Mouse (Mus musculus) brain, embryonic 14.5 days (tissue): ENCODE results near the gene Slc26a11.

ENCODE experiments used
- CTCF ChIP-seq: fragments of 200-500 bp; IDR thresholded peaks from 2 replicates; pipeline ENCODE4 v1.5.1; 2012; ENCODE audit warnings: inconsistent platforms, mild to moderate bottlenecking, moderate library complexity, borderline replicate concordance; ENCODE audit not compliant: insufficient read depth, insufficient read length; ENCODE audit errors: extremely low read depth
- POLR2A ChIP-seq: fragments of 200-500 bp; IDR thresholded peaks from 2 replicates; pipeline ENCODE4 v1.6.1; 2012; ENCODE audit warnings: mild to moderate bottlenecking, inconsistent platforms, borderline replicate concordance; ENCODE audit not compliant: poor library complexity, insufficient read depth, insufficient read length, severe bottlenecking; ENCODE audit errors: extremely low read depth

DNA sequence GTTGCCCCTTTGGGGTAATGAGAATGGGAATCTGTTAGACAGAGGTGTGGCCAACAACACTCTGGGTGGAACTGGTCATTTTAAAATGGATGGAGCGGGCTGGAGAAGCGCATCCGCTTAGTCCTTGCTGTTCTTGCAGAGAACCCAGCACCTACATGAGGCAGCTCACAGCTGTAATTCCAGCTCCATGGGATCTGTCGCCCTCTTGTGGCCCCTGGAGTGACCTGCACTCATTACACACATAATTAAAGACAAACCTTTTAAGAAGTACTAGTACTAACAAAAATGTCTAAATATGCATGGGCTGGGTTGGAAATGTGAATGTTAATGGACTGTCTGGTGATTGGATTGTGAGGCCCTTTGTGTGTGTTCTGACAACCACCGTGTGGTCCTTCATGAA, 49.3 kb downstream of the Slc26a11 start:
- TF ChIP-seq CTCF (peak; percentile 65; the same call in 1 of the 2 replicates), POLR2A (no peak)
